Mouse (Mus musculus): ENCODE measurements around the gene Sbf2.

GRCm38 (mm10) chr7:110584159-110584558 is 30.6 kb downstream of the Sbf2 start:
- TF ChIP-seq CTCF (IDR thresholded peaks at IDR 0.05 in 2 of 3, conservative IDR thresholded peaks at IDR 0.05 in 1 of 3; ENCODE audit: control insufficient read depth in 1 of 3, insufficient read depth in 1 of 3, low read depth in 2 of 3, low read length in 3 of 3, poor library complexity in 1 of 3, severe bottlenecking in 1 of 3) (no peak), ETS1 (IDR thresholded peaks at IDR 0.05; ENCODE audit: low read depth, low read length) (no peak), TCF12 (IDR thresholded peaks at IDR 0.05; ENCODE audit: low read depth, low read length) (no peak), SIN3A (IDR thresholded peaks at IDR 0.05; ENCODE audit: low read length) (no peak), MAX (IDR thresholded peaks at IDR 0.05; ENCODE audit: low read length) (no peak)
